Mouse (Mus musculus) liver, adult 2 months (tissue): ENCODE measurements around the gene Rab24.

ENCODE experiments used
- CTCF ChIP-seq: fragments of 200-500 bp; IDR thresholded peaks from 2 replicates; pipeline ENCODE4 v1.5.1; 2011; ENCODE audit warnings: low read depth, low read length, control low read depth
- POLR2A ChIP-seq: fragments of 200-500 bp; IDR thresholded peaks from 2 replicates; pipeline ENCODE4 v1.6.1; 2011; ENCODE audit warnings: low read length, control low read depth; ENCODE audit not compliant: insufficient read depth; ENCODE audit errors: extremely low read depth

- TF ChIP-seq CTCF (no peak), POLR2A (no peak)
These were observed 22.5 kb upstream of the Rab24 start for GRCm38 (mm10) chr13:55344286-55344685.
